Mouse (Mus musculus) A20 (cell line): ENCODE data around the gene Rsbn1.

Experiments
- DNase-seq: peaks from one replicate; pipeline ENCODE4 v3.0.0-alpha.2; 2011; ENCODE audit warnings: low read depth, low spot score

Rsbn1 gene

DNA sequence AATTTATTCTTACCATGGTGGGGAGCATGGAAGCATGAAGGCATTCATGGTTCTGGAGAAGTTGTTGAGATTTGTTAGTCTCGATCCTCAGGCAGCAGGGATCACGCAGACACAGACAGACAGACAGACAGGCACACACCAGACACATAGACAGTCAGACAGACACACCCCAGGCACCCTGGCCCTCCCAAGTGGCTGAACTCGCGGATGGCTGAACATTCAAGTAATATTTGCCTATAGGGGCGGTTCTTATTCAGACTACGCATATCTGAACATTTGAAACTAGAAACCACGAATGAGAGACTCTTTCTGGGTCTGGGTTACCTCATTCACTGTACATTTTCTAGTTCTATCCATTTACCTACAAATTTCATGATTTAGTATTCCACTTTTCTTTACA lies 34.7 kb downstream of the Rsbn1 start:
- no peak for DNase-seq

DNA sequence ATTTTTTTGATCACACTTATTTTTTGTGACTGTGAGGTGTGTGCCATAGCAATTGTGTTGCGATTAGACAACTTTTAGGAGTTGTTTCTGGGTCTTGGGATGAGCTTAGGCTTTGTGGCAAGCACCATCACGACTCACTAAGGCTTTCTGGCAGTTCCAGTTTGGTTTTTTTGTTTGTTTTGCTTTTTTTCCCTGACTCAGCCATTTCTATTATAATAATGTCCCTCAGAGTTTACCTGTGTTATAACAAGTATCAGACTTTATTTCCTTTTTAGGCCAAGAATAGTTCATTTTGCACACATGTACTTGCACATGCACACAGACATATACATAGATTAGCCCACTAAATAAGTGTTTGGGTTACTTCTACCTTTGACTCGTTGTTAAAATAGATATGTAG lies 46.7 kb downstream of the Rsbn1 start:
- no peak for DNase-seq

DNA sequence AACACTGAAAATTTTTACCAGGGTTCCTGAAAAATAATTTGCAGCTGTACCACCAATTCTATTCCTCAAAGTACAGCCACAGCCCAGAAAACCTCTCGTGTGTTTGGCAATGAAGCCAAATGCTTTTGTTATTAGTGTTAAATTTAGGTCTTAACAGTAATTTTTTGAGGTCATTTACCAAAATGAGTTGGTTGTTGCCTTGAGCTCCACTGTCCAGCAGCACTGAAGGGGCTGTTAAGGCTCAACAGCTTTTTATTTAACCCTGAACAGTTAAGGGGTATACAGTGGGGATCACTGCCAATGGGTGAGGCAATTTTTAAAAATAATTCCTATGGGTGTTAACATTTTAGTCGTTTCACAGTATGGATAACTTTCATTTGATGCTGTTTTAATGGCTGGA lies 53.3 kb downstream of the Rsbn1 start:
- no peak for DNase-seq

DNA sequence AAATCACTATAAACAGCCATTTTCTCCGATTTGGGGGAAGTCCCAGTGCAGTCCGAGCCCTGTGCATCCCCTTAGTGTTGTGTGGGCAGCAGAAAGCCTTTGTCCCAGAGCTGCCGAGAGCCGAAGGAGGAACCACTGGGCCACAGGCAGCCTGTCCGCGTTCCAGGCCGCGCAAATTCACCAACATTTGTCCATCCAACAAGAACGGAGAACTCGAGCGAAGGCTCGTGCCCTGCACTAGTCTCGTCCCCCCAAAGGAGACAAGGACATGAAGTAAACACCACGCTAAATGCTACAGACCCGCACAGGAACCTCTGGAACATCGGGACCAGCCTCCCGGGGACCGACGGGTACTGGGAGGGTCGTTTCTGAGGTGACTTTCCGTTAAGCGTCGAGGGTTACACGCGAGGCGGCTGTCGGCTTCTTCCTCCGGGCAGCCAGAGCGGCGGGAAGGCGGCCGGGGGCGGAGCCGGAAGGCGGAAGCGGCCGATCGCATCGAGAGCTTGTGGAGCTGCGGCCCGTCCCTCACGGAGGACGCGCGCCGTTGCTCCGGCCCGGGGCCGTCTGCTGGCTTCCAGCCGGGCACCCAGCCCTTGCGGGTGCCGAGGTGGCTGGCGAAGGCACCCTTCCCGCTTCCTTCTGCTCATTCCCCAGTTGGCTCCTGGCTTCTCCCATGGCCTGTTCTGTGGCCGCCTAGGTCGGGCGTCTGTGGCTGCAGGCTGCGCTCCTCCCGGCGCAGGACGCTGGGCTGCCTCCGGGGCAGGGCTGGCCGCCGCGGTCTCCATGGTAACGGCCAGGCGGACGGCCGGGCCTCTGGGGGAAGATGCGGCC lies 54.2 kb downstream of the Rsbn1 start, which contains the start of gene Phtf1:
TSS of gene Phtf1 (plus strand) at position 250 of the 831 bp plus-strand sequence.
- peak; percentile 94 for DNase-seq

DNA sequence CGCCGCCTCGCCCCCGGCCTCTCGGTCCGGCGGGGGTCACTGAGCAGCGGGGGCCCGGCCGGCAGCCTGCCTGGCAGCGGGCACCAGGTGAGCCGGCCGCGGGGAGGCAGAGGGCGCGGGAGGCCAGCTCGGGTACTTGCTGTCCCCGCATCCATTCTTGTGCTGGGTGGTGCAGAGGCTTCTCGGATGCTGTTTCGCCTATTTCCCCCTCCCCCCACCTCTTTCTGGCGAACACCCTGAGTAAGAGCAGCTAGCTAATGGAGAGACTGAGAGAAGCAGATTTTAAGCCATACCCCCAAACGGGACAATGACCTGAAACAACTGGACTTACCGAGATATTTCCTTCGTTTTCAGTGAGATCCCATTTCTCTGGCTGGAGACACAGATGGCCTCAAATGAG lies 54.8 kb downstream of the Rsbn1 start:
- peak; percentile 71 for DNase-seq

DNA sequence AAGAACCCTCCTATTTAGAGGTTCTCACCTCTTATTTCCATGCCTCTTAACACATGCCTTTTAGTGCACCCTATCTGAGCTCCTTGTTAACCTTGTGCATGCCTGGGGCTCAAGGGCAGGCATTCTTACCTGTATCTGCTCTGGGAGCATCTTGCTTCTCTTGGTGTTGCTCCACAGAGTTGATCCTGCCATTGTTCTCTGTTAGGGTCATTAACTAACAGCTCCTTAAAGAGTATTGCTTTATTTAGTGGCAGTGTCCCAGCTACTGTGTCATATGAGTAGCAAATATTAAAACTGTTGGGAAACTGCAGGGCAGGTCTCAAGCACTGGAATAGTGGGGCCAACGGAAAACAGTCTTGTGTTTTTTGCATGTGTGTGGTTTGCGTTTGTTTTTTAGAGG lies 57.2 kb downstream of the Rsbn1 start:
- DNase-seq: no peak

DNA sequence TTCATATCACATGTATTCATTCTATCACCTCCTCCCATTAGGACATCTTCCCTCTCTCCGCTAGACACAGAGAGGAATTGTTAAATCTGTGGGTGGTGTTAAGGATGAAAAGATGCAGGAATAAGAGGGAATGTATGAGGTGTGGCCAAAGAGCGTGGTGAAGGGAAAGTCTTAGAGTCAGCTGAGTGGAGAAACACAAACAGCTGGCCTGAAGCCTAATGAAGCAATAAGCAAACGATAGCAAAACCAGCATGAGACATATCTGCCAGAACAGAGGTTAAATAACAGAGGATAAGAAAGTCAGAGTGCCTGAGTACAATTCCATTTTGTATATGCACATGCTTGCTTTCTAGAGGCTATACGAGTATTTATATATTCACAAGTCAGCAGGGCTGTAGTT lies 70.6 kb downstream of the Rsbn1 start:
- DNase-seq: no peak

DNA sequence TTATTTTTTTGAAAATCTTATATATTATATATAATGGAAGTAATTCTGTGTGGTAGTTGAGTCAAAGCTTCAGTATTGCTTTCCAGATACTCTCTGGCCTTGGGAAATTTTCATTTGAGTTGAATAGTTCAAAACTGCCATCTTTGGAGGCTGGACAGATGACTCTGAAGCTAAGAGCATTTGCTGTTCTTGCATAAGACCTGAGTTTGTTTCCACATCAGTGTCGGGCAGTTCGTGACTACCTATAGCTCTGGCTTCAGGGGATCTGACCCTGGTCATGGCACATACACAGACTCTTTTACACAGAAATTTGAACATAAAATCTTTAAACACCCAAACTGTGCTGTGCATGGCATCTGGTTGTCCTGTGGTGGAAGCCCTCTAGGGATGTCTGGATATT lies 71.3 kb downstream of the Rsbn1 start:
- no peak for DNase-seq

DNA sequence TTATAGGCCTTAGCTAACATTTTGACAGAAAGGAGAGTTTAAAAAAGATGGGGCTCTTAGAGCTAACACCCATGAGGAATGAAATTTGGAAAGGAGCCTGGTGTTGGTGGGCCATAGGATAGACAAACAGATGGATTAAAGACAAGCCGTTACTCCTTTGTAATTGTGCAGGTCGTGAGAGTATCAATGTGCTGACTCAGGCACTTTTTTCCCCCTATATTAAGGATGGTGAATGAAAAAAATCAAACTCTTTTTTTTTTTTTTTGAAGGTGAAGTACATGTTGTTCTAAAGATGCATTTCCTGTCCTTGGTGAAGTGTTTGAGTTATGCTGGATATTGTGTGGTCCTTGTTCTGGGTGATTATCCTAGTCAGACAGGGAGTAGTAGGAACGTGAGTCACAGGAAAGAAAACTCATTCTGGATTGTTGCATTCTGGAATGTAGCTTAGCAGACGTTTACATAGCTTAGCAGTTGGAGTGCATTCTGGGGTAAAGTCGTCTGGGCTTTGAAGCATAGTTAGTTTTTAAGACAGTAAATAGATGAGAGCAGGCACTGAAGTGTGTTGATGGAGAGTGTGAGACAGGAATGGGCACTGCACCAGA lies 74.0 kb downstream of the Rsbn1 start:
- DNase-seq: no peak

DNA sequence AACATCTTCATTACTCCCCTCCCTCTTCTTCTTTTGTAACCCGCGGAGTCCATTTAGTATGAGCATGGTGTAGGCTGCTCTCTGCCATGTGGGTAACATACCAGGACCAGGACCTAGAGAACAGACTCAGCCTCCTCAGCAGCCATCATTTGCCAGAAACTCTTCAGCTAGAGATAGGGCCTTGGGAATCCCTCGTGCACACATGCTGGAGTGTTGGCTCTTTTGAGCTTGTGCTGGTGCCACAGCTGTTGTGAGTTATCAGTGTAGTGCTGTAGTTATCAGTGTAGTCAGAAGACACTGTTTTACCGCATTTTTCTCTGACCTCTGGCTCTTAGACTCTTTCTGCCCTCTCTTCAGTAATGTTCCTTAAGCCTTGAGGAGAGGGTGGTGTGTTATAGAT lies 75.4 kb downstream of the Rsbn1 start:
- no peak for DNase-seq

DNA sequence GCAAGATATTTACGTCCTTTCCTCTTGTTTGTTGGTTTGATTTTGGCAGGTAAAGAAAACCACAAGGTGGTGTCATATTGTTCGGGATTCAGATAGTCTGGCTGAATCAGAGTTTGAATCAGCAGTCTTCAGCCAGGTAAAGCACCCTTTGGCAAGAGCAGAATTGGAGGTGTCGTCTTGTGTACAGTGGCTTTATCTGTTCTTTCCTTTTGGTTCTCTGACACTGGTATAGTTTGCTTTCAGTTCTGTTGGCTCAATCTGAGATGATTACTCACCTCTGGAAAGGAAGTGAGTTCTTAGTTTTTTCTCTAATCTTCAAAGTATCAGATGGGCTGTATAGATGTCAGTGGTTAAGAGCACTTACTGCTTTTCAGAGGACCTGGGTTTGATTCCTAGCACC lies 77.4 kb downstream of the Rsbn1 start:
- no peak for DNase-seq

DNA sequence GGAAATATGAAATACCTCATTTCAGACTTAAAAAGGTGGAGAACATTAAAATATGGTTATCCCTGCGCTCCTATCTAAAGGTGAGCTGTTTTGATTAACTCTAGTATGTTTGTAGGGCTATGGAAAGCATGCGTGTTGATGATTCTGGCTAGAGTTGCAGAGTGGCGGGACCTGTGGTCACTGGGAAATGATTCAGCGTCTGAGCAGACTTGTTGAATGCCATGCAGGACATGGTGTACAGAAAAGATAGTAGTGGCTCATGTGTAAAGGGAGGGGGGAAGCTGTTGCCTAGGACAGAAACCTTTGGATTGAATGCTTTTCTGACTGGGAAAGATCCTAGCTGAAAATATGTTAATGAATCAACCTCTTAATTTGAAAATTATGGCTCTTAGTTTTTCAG lies 84.8 kb downstream of the Rsbn1 start:
- no peak for DNase-seq

DNA sequence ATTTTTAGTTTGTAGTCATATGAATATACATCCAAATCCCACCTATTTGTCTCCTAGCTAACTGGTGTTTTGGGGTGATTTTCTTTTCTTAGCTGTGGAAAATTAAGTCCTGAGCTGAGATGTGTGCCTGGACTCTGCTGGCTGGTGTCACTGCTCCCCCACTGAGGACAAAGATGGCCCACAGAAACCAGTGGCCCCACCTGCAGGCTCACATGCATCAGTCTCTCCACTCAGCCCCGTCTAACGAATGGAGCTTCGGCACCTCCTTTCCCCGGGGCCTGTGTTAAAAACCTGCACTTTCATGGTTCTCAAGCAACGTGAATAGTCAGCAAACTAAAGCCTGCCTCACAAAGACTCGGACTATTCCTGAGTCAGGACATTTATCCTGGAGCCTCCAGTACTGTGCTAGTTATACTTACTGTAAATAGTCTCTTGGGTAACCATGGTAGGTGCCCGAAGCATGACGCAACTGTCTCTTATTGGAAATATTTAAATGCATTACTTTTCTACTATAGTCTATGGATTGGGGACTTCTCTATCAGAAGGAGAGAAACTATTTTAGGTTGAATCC lies 93.1 kb downstream of the Rsbn1 start:
- DNase-seq: no peak

DNA sequence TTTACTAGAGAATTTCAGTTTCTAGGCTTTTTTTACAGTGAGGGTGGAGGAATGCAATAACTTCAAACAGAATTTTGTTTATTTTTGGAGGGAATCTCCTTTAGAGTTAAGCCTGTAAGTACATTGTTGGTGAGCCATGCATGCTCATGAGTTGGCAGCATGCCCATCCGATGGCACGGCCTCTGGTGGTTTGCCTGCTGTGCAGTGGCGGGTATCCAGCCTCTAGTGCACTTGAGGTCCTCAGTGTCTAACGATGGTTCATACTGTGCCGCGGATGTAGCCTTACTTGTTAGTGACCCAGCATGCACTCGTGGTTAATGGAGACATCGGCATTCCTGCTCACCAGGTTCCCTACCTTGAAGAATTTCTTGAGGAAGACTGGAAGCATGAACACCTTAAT lies 93.6 kb downstream of the Rsbn1 start:
- DNase-seq: no peak

DNA sequence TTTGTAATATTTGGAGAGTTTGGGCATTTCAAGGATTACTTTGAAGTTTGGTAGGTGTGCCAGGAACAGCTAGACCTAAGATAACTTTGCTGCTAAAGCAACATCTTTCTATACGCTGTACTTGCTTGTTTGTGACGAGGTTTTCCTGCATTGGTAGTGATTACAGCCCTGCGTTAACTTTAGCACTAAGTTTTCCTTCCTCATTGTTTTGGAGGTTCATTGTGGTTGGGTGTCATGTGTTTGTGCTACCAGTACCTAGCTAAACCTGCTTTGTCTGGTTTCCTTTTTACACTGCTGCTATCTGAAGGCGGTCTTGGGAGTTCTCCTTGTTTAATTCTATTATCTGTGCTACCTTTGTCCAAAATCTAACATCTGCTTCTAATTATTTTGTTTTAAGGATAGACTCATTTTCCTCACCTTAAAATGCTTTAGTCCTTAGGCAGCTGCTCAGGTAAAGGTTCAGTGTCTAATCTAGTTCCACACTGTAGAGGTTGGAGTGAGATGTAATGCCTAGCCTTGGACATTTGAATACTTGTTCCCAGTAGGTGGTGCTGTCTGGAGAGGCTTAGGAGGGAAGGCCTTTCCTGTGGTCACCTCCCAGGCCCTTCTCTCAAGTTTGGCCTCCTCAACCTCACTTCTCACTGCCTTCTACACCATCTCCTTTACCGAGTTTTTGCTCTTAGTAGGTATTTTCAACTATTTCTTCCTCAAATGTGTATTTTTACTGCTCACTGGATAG lies 96.2 kb downstream of the Rsbn1 start:
- DNase-seq: peak; percentile 13

DNA sequence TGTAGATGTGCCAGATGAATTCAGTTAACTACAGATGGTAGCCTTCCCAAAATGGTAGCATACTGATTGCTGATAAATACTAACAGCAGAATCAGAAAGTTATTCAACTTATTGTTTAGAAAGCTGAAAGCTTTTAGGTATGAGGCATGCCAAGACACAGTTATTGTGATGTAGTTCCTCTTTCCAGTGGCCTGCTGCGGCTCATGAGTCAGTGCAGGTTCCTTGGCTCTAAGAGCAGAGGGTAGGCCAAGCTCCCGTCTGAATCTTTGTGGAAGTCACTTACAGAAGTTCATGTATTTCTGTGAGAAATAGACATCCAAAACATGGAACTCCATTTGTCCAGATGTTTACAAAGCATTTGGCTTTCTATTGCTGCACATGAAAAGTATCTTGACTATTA lies 98.1 kb downstream of the Rsbn1 start:
- no peak for DNase-seq
